ENCODE assay signal across 18 mouse cellular contexts in genomic region chr19:10521926-10522325, GRCm38 (mm10). TPM values are rescaled to one million over a fixed set of nuclear protein-coding genes. Genes with fewer than 3 reads are reported as not detected.
"Had no signal": no experiment of that assay in that cellular context is flagged by ENCODE, and none has a peak within 500 bp of the region (broad histone marks: within the 10 kb centered on the region; RNA-seq: fewer than 3 reads in every experiment).

No protein-coding gene starts in this region.

- DNase-seq: lung, adult 2 months; lung, postnatal 14 days; lung, postnatal 36 days; right cerebral cortex, postnatal 14 days; thymus, adult 18-20 months; thymus, postnatal 14 days; thymus, postnatal 36 days had no signal

- H3K27me3 ChIP-seq: lung, embryonic 15.5 days; midbrain, embryonic 13.5 days; midbrain, embryonic 15.5 days; neural tube, embryonic 12.5 days had no signal

- H3K4me3 ChIP-seq: lung, embryonic 15.5 days; midbrain, embryonic 13.5 days; midbrain, embryonic 15.5 days; neural tube, embryonic 12.5 days had no signal

- H3K27ac ChIP-seq: liver, embryonic 14.5 days; lung, embryonic 15.5 days; macrophage; midbrain, embryonic 13.5 days; midbrain, embryonic 15.5 days; neural tube, embryonic 12.5 days had no signal

- H3K4me2 ChIP-seq: lung, embryonic 15.5 days; midbrain, embryonic 11.5 days; midbrain, embryonic 13.5 days; midbrain, embryonic 15.5 days; neural tube, embryonic 12.5 days had no signal

- H3K9ac ChIP-seq: liver, embryonic 14.5 days; lung, embryonic 15.5 days; midbrain, embryonic 13.5 days; midbrain, embryonic 15.5 days; neural tube, embryonic 12.5 days had no signal

- ATAC-seq: lung, postnatal 0 days; midbrain, embryonic 13.5 days; midbrain, embryonic 15.5 days had no signal

- H3K9me3 ChIP-seq: lung, embryonic 15.5 days; midbrain, embryonic 13.5 days; midbrain, embryonic 15.5 days; neural tube, embryonic 12.5 days had no signal

RNA-seq across cellular contexts. Expression of gene Tmem216, which starts 34.1 kb away (rescaled TPM):
- total RNA-seq: monocyte, adult 5-6 weeks had no signal

RNA-seq across cellular contexts. Expression of gene Ppp1r32, which starts 39.2 kb away (rescaled TPM):
- total RNA-seq: megakaryocyte progenitor cell, adult 5-6 weeks had no signal
- polyA plus RNA-seq: liver, embryonic 16.5 days; macrophage; neural tube, embryonic 12.5 days had no signal
